Comparison of ENCODE assay signal across 9 mouse cellular contexts in the genomic region with DNA sequence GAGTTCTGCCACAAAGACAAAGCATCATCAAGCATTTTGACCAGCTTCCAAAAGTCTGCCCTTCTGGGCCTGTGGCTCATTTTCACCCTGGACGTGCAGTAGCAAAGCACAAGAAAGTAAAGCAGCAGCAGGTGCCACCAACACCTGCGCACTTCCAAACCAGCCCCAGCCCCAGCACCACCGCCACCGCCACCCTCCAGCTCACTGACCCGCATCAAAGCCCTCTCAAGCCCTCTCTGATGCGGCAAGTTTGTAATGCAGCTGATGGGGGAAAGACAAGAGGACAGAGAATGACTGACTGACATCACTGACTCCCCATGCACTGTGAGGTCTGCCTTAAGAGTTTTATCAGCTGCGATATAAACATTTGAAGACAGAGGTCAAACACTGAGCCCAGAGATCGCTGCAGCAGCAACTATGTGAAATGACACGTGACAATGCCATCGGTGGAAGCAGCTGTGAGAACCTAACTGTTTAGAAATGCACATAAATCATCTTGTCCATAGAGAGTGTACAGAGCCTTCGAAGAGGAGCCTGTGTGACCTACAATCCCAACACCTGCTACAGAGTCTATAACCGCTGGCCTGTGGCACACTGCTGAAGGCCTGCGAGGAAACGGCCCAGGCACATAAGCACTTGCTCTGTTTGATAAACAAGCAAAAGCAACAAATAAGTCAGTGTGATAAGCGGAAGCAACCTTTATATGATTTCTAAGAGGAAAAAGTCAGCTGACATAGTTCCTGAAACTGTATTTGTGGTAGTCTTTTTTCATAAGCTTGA. TPM values are rescaled to one million over a fixed set of nuclear protein-coding genes. Genes with fewer than 3 reads are reported as not detected.
DNase-seq lines count a peak whose midpoint lies in the region; ATAC-seq lines count a peak whose summit lies in the region.
"Had no signal": no experiment of that assay in that cellular context is flagged by ENCODE, and none has a peak within 500 bp of the region (broad histone marks: within the 10 kb centered on the region; RNA-seq: fewer than 3 reads in every experiment).

No protein-coding gene starts in this region.

- 71% methylated on average over 15 of the region's 15 CpGs for WGBS in heart, embryonic 10.5 days
- WGBS in neural tube, embryonic 14.5 days: 57% methylated on average over 15 of the region's 15 CpGs

- no peak overlapping the region for H3K4me2 ChIP-seq in neural tube, embryonic 14.5 days (ENCODE audit: low read depth, low read length)

- ATAC-seq in neural tube, embryonic 14.5 days (ENCODE audit: low read depth): 0 out of 2 replicates have a peak, but pooled peaks have one; percentile 56

- H3K4me1 ChIP-seq in heart, embryonic 10.5 days: peaks cover 74% of the 10 kb centered on the region
- H3K4me1 ChIP-seq in neural tube, embryonic 14.5 days (ENCODE audit: control insufficient read depth, insufficient read depth, low read length): peaks cover 16% of the 10 kb centered on the region; the same call in 1 of the 2 replicates

- no peak overlapping the region for H3K4me3 ChIP-seq in heart, embryonic 10.5 days
- H3K4me3 ChIP-seq in neural tube, embryonic 14.5 days (ENCODE audit: low read depth, low read length): no peak overlapping the region

- DNase-seq in heart, embryonic 10.5 days (ENCODE audit: low spot score): no peak
- DNase-seq in heart, postnatal 14 days: no peak
- peak; percentile 52 for DNase-seq in CD4-positive, CD25-positive, alpha-beta regulatory T cell, adult 2 months (ENCODE audit: low read depth, low spot score)
- DNase-seq in induced T-regulatory cell, adult 2 months (ENCODE audit: low read depth): peak; percentile 57
- DNase-seq in layer of hippocampus, adult 11-12 months (ENCODE audit: low spot score): no peak
- DNase-seq in frontal cortex, postnatal 25 days (ENCODE audit: low spot score in 2 of 2): no peak
- DNase-seq in gastrocnemius, postnatal 4 days (ENCODE audit: low spot score in 2 of 2): no peak

- H3K27me3 ChIP-seq in heart, embryonic 10.5 days (ENCODE audit: insufficient read depth, poor library complexity, severe bottlenecking): no peaks in the 10 kb centered on the region
- no peaks in the 10 kb centered on the region for H3K27me3 ChIP-seq in neural tube, embryonic 14.5 days (ENCODE audit: control insufficient read depth, insufficient read depth, low read length)
- H3K27me3 ChIP-seq: CH12.LX had no signal

- H3K9ac ChIP-seq in neural tube, embryonic 14.5 days (replicated peaks; ENCODE audit: low read depth, low read length): no peak overlapping the region

- no peaks in the 10 kb centered on the region for H3K9me3 ChIP-seq in heart, embryonic 10.5 days
- no peaks in the 10 kb centered on the region for H3K9me3 ChIP-seq in neural tube, embryonic 14.5 days (ENCODE audit: control insufficient read depth, low read length)

- intact Hi-C loops in heart, postnatal 14 days (cut with DNase I): loop anchor here (2.0 to 5.0 kb wide), 2 partner anchors 17 to 100 kb away; no protein-coding TSS in a partner anchor

- peak overlapping the region; percentile 42; the same call in 1 of the 2 replicates for H3K27ac ChIP-seq in heart, embryonic 10.5 days
- no peak overlapping the region for H3K27ac ChIP-seq in neural tube, embryonic 14.5 days (ENCODE audit: low read depth, low read length)

- no peaks in the 10 kb centered on the region for H3K36me3 ChIP-seq in heart, embryonic 10.5 days
- H3K36me3 ChIP-seq in neural tube, embryonic 14.5 days (ENCODE audit: control insufficient read depth, insufficient read depth, low read length): no peaks in the 10 kb centered on the region

RNA-seq across cellular contexts. Expression of gene Tmem131, which starts 21.7 kb away (rescaled TPM):
- 9.2 and 12.1 TPM in 2 replicates for polyA plus RNA-seq in heart, embryonic 10.5 days (2016; fragmentation: Nextera tagmentation; extraction: Ambion mirVana)
- total RNA-seq in heart, postnatal 14 days (2021): 10 to 100 TPM; 40.1 to 42.7 TPM
- 21.8 and 22.1 TPM in 2 replicates for polyA plus RNA-seq in neural tube, embryonic 14.5 days (2014; fragmentation: Nextera tagmentation; extraction: Ambion mirVana)
- total RNA-seq in gastrocnemius, postnatal 4 days (2021): 10 to 100 TPM; 77.1 to 88.6 TPM

Comparison
In these comparisons a context has a peak if more than half of its experiments do, and no peak if none do; other contexts are left out.
1. DNase-seq: peak in CD4-positive, CD25-positive, alpha-beta regulatory T cell, adult 2 months (single experiment) and induced T-regulatory cell, adult 2 months (single experiment); none in heart, embryonic 10.5 days (single experiment), heart, postnatal 14 days (0 of 2), layer of hippocampus, adult 11-12 months (single experiment), frontal cortex, postnatal 25 days (0 of 2) and gastrocnemius, postnatal 4 days (0 of 2).